Mouse (Mus musculus): ENCODE data around the gene Fastkd5. TPM values are rescaled to one million over a fixed set of nuclear protein-coding genes. Genes with fewer than 3 reads are reported as not detected.

The Fastkd5 gene
- polyA plus RNA-seq, 1 experiment = 5.9 TPM

- TF ChIP-seq TCF3 (IDR thresholded peaks at IDR 0.05; ENCODE audit: insufficient read length, low read depth) = no peak
- no peak for TF ChIP-seq MAX (IDR thresholded peaks at IDR 0.05; ENCODE audit: low read depth)
- no peak for TF ChIP-seq POLR2A (IDR thresholded peaks at IDR 0.05; ENCODE audit: insufficient read length, low read depth)
- no peak for TF ChIP-seq TCF12 (IDR thresholded peaks at IDR 0.05; ENCODE audit: insufficient read depth, poor library complexity, severe bottlenecking)
- no peak for TF ChIP-seq SRF (IDR thresholded peaks at IDR 0.05; ENCODE audit: control insufficient read depth, insufficient read length, low read depth)
- TF ChIP-seq REST (IDR thresholded peaks at IDR 0.05; ENCODE audit: insufficient read depth, insufficient read length) = no peak
- TF ChIP-seq USF1 (IDR thresholded peaks at IDR 0.05; ENCODE audit: low read depth) = no peak
- no peak for TF ChIP-seq POLR2AphosphoS2 (IDR thresholded peaks at IDR 0.05; ENCODE audit: insufficient read length, low read depth)
- TF ChIP-seq MYOD1 (IDR thresholded peaks at IDR 0.05; ENCODE audit: control insufficient read depth in 1 of 3, insufficient read length in 2 of 3, low read depth in 2 of 3) = no peak
- TF ChIP-seq E2F4 (IDR thresholded peaks at IDR 0.05; ENCODE audit: insufficient read depth) = no peak
- TF ChIP-seq CEBPB (IDR thresholded peaks at IDR 0.05; ENCODE audit: insufficient read depth, poor library complexity, severe bottlenecking) = no peak
- TF ChIP-seq MYOG (IDR thresholded peaks at IDR 0.05; ENCODE audit: control insufficient read depth in 1 of 3, insufficient read depth in 1 of 3, insufficient read length in 2 of 3, low read depth in 2 of 3) = no peak
- Histone ChIP-seq H3K36me3 (ENCODE audit: control insufficient read depth, insufficient read depth) (peaks cover 31% of the 10 kb centered on the region), H3K79me2 (ENCODE audit: control insufficient read depth, insufficient read depth) (no peaks in the 10 kb centered on the region), H3K4me2 (ENCODE audit: low read depth) (no peak overlapping the region), H3ac (ENCODE audit: control insufficient read depth, insufficient read length) (no peak overlapping the region), H3K4me3 (no peak overlapping the region), H3K27me3 (ENCODE audit: control insufficient read depth, insufficient read depth, insufficient read length) (no peaks in the 10 kb centered on the region)
Observed at GRCm38 (mm10) chr2:130602195-130602594, 27.6 kb downstream of the Fastkd5 start.

- Histone ChIP-seq H3K36me3 (ENCODE audit: control insufficient read depth, insufficient read depth) (peaks cover 34% of the 10 kb centered on the region), H3K4me3 (no peak overlapping the region), H3K4me2 (ENCODE audit: low read depth) (no peak overlapping the region), H3K27me3 (ENCODE audit: control insufficient read depth, insufficient read depth, insufficient read length) (no peaks in the 10 kb centered on the region), H3ac (ENCODE audit: control insufficient read depth, insufficient read length) (no peak overlapping the region), H3K79me2 (ENCODE audit: control insufficient read depth, insufficient read depth) (no peaks in the 10 kb centered on the region)
- TF ChIP-seq CEBPB (IDR thresholded peaks at IDR 0.05; ENCODE audit: insufficient read depth, poor library complexity, severe bottlenecking) = no peak
- TF ChIP-seq TCF12 (IDR thresholded peaks at IDR 0.05; ENCODE audit: insufficient read depth, poor library complexity, severe bottlenecking) = no peak
- TF ChIP-seq POLR2A (IDR thresholded peaks at IDR 0.05; ENCODE audit: insufficient read length, low read depth) = no peak
- no peak for TF ChIP-seq SRF (IDR thresholded peaks at IDR 0.05; ENCODE audit: control insufficient read depth, insufficient read length, low read depth)
- no peak for TF ChIP-seq MYOD1 (IDR thresholded peaks at IDR 0.05; ENCODE audit: control insufficient read depth in 1 of 3, insufficient read length in 2 of 3, low read depth in 2 of 3)
- no peak for TF ChIP-seq MYOG (IDR thresholded peaks at IDR 0.05; ENCODE audit: control insufficient read depth in 1 of 3, insufficient read depth in 1 of 3, insufficient read length in 2 of 3, low read depth in 2 of 3)
- TF ChIP-seq USF1 (IDR thresholded peaks at IDR 0.05; ENCODE audit: low read depth) = no peak
- no peak for TF ChIP-seq POLR2AphosphoS2 (IDR thresholded peaks at IDR 0.05; ENCODE audit: insufficient read length, low read depth)
- TF ChIP-seq TCF3 (IDR thresholded peaks at IDR 0.05; ENCODE audit: insufficient read length, low read depth) = no peak
- no peak for TF ChIP-seq E2F4 (IDR thresholded peaks at IDR 0.05; ENCODE audit: insufficient read depth)
- TF ChIP-seq REST (IDR thresholded peaks at IDR 0.05; ENCODE audit: insufficient read depth, insufficient read length) = no peak
- no peak for TF ChIP-seq MAX (IDR thresholded peaks at IDR 0.05; ENCODE audit: low read depth)
Observed at GRCm38 (mm10) chr2:130598399-130598798, 31.4 kb downstream of the Fastkd5 start.

- H3K27me3 ChIP-seq (ENCODE audit: control insufficient read depth, insufficient read depth, insufficient read length) = no peaks in the 10 kb centered on the region
- H3ac ChIP-seq (ENCODE audit: control insufficient read depth, insufficient read length) = no peak overlapping the region
- no peaks in the 10 kb centered on the region for H3K79me2 ChIP-seq (ENCODE audit: control insufficient read depth, insufficient read depth)
- H3K36me3 ChIP-seq (ENCODE audit: control insufficient read depth, insufficient read depth) = peaks cover 34% of the 10 kb centered on the region
- TF ChIP-seq USF1 (IDR thresholded peaks at IDR 0.05; ENCODE audit: low read depth) = no peak
- no peak overlapping the region for H3K4me3 ChIP-seq
- H3K4me2 ChIP-seq (ENCODE audit: low read depth) = no peak overlapping the region
Observed at GRCm38 (mm10) chr2:130597601-130598010, 32.2 kb downstream of the Fastkd5 start.

GRCm38 (mm10) chr2:130595596-130595995 lies 34.2 kb downstream of the Fastkd5 start:
- Histone ChIP-seq H3K4me2 (ENCODE audit: low read depth) (no peak overlapping the region), H3K79me2 (ENCODE audit: control insufficient read depth, insufficient read depth) (no peaks in the 10 kb centered on the region), H3K4me3 (no peak overlapping the region), H3K27me3 (ENCODE audit: control insufficient read depth, insufficient read depth, insufficient read length) (no peaks in the 10 kb centered on the region), H3ac (ENCODE audit: control insufficient read depth, insufficient read length) (no peak overlapping the region), H3K36me3 (ENCODE audit: control insufficient read depth, insufficient read depth) (peaks cover 20% of the 10 kb centered on the region)
- TF ChIP-seq E2F4 (IDR thresholded peaks at IDR 0.05; ENCODE audit: insufficient read depth) (no peak), USF1 (IDR thresholded peaks at IDR 0.05; ENCODE audit: low read depth) (no peak), REST (IDR thresholded peaks at IDR 0.05; ENCODE audit: insufficient read depth, insufficient read length) (no peak), TCF3 (IDR thresholded peaks at IDR 0.05; ENCODE audit: insufficient read length, low read depth) (no peak), MYOD1 (IDR thresholded peaks at IDR 0.05; ENCODE audit: control insufficient read depth in 1 of 3, insufficient read length in 2 of 3, low read depth in 2 of 3) (no peak), MAX (IDR thresholded peaks at IDR 0.05; ENCODE audit: low read depth) (no peak), TCF12 (IDR thresholded peaks at IDR 0.05; ENCODE audit: insufficient read depth, poor library complexity, severe bottlenecking) (no peak), POLR2A (IDR thresholded peaks at IDR 0.05; ENCODE audit: insufficient read length, low read depth) (no peak), SRF (IDR thresholded peaks at IDR 0.05; ENCODE audit: control insufficient read depth, insufficient read length, low read depth) (no peak)

GRCm38 (mm10) chr2:130591016-130591415 lies 38.8 kb downstream of the Fastkd5 start:
- H3K4me2 ChIP-seq (ENCODE audit: low read depth) = no peak overlapping the region
- peaks cover 14% of the 10 kb centered on the region for H3K36me3 ChIP-seq (ENCODE audit: control insufficient read depth, insufficient read depth)
- no peak overlapping the region for H3K4me3 ChIP-seq
- H3K79me2 ChIP-seq (ENCODE audit: control insufficient read depth, insufficient read depth) = no peaks in the 10 kb centered on the region
- no peaks in the 10 kb centered on the region for H3K27me3 ChIP-seq (ENCODE audit: control insufficient read depth, insufficient read depth, insufficient read length)
- H3ac ChIP-seq (ENCODE audit: control insufficient read depth, insufficient read length) = no peak overlapping the region
- TF ChIP-seq POLR2AphosphoS2 (IDR thresholded peaks at IDR 0.05; ENCODE audit: insufficient read length, low read depth) = no peak
- TF ChIP-seq TCF12 (IDR thresholded peaks at IDR 0.05; ENCODE audit: insufficient read depth, poor library complexity, severe bottlenecking) = no peak
- no peak for TF ChIP-seq TCF3 (IDR thresholded peaks at IDR 0.05; ENCODE audit: insufficient read length, low read depth)
- no peak for TF ChIP-seq MYOD1 (IDR thresholded peaks at IDR 0.05; ENCODE audit: control insufficient read depth in 1 of 3, insufficient read length in 2 of 3, low read depth in 2 of 3)
- TF ChIP-seq SRF (IDR thresholded peaks at IDR 0.05; ENCODE audit: control insufficient read depth, insufficient read length, low read depth) = no peak
- TF ChIP-seq MAX (IDR thresholded peaks at IDR 0.05; ENCODE audit: low read depth) = no peak
- no peak for TF ChIP-seq USF1 (IDR thresholded peaks at IDR 0.05; ENCODE audit: low read depth)
- TF ChIP-seq REST (IDR thresholded peaks at IDR 0.05; ENCODE audit: insufficient read depth, insufficient read length) = no peak
- no peak for TF ChIP-seq CEBPB (IDR thresholded peaks at IDR 0.05; ENCODE audit: insufficient read depth, poor library complexity, severe bottlenecking)
- no peak for TF ChIP-seq E2F4 (IDR thresholded peaks at IDR 0.05; ENCODE audit: insufficient read depth)
- TF ChIP-seq MYOG (IDR thresholded peaks at IDR 0.05; ENCODE audit: control insufficient read depth in 1 of 3, insufficient read depth in 1 of 3, insufficient read length in 2 of 3, low read depth in 2 of 3) = no peak

Measured in myocyte (in vitro differentiated cells).